In the genomic region with DNA sequence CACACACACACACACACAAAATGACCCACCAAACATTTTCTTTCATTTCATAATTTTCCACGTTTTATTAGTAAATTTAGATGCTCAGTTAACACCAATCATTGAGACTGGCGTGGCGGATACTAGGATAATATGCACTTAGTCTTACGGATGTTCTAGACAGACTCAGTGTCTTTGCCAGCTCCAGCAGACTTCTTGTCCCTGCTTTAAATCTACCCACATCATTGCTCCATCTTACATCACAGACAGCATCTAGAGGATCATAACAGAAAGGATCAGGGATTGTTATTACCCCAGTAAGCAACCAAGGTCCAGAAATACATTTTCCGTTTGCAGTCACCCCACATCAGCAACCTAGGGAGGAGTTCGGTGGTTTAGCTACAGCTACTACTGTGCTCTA, we compare ENCODE assay signal across 24 mouse cellular contexts.
A peak's percentile ranks its signal among the peaks of the same experiment; 100 is the strongest.
DNase-seq lines count a peak whose midpoint lies in the region; ATAC-seq and TF ChIP-seq lines count a peak whose summit lies in the region.
"Had no signal": no experiment of that assay in that cellular context is flagged by ENCODE, and none has a peak within 500 bp of the region (broad histone marks: within the 10 kb centered on the region; RNA-seq: fewer than 3 reads in every experiment).

No protein-coding gene starts in this region.

- TF ChIP-seq EP300 in heart, adult 2 months (IDR thresholded peaks at IDR 0.05; ENCODE audit: insufficient read depth, low read depth, low read length) = no peak

- H3K9ac ChIP-seq in embryonic facial prominence, embryonic 13.5 days = no peak overlapping the region
- no peak overlapping the region for H3K9ac ChIP-seq in heart, adult 2 months (ENCODE audit: low read depth, low read length)
- H3K9ac ChIP-seq in midbrain, embryonic 11.5 days (ENCODE audit: low read length) = no peak overlapping the region
- no peak overlapping the region for H3K9ac ChIP-seq in midbrain, postnatal 0 days (replicated peaks; ENCODE audit: low read length, poor library complexity, severe bottlenecking)
- H3K9ac ChIP-seq: embryonic facial prominence, embryonic 12.5 days; forebrain, embryonic 13.5 days; heart, embryonic 12.5 days; hindbrain, embryonic 12.5 days; hindbrain, embryonic 15.5 days had no signal

- H3K4me1 ChIP-seq in embryonic facial prominence, embryonic 13.5 days = peaks cover 18% of the 10 kb centered on the region
- H3K4me1 ChIP-seq in embryonic facial prominence, embryonic 10.5 days = peaks cover under 1% of the 10 kb centered on the region; the same call in 1 of the 2 replicates
- peaks cover 13% of the 10 kb centered on the region for H3K4me1 ChIP-seq in heart, adult 2 months (ENCODE audit: control insufficient read depth, insufficient read depth, low read length)
- no peaks in the 10 kb centered on the region for H3K4me1 ChIP-seq in midbrain, embryonic 11.5 days (ENCODE audit: control insufficient read depth, insufficient read depth, low read length)
- no peaks in the 10 kb centered on the region for H3K4me1 ChIP-seq in midbrain, postnatal 0 days (ENCODE audit: insufficient read depth, low read length)
- H3K4me1 ChIP-seq: embryonic facial prominence, embryonic 12.5 days; forebrain, embryonic 10.5 days; forebrain, embryonic 13.5 days; hindbrain, embryonic 12.5 days; hindbrain, embryonic 15.5 days had no signal

- no peak for DNase-seq in embryonic facial prominence, embryonic 10.5 days (ENCODE audit: low spot score)
- no peak for DNase-seq in heart, adult 2 months
- no peak for DNase-seq in heart, postnatal 14 days
- DNase-seq in midbrain, embryonic 11.5 days (ENCODE audit: low spot score, missing footprints) = peak; percentile 2
- no peak for DNase-seq in midbrain, postnatal 0 days (ENCODE audit: low spot score)
- no peak for DNase-seq in neural tube, embryonic 10.5 days (ENCODE audit: extremely low spot score, low spot score)
- DNase-seq: adrenal gland, postnatal 10 days; adrenal gland, postnatal 36 days; cerebellum, adult 18-20 months; cerebellum, adult 9-10 months; cerebellum, postnatal 14 days; gastrocnemius, postnatal 14 days had no signal

- H3K27ac ChIP-seq in embryonic facial prominence, embryonic 13.5 days = 0 out of 2 replicates have a peak overlapping the region, but pooled peaks have one; percentile 68
- H3K27ac ChIP-seq in embryonic facial prominence, embryonic 10.5 days (replicated peaks) = no peak overlapping the region
- H3K27ac ChIP-seq in heart, adult 2 months = peak overlapping the region; percentile 13; the same call in 1 of the 2 replicates
- no peak overlapping the region for H3K27ac ChIP-seq in midbrain, embryonic 11.5 days (ENCODE audit: low read depth, low read length)
- no peak overlapping the region for H3K27ac ChIP-seq in midbrain, postnatal 0 days (ENCODE audit: low read depth, low read length)
- H3K27ac ChIP-seq: embryonic facial prominence, embryonic 12.5 days; forebrain, embryonic 10.5 days; forebrain, embryonic 13.5 days; hindbrain, embryonic 12.5 days; hindbrain, embryonic 15.5 days had no signal

- intact Hi-C loops in heart, adult 2 months (cut with DNase I) = loop anchor here (10.0 kb wide), 1 partner anchor 336 kb away; no protein-coding TSS in a partner anchor
- intact Hi-C loops in heart, postnatal 14 days (cut with DNase I) = loop anchor here (10.0 kb wide), 1 partner anchor 136 kb away; no protein-coding TSS in a partner anchor

- no peak overlapping the region for H3K4me2 ChIP-seq in embryonic facial prominence, embryonic 13.5 days
- no peak overlapping the region for H3K4me2 ChIP-seq in midbrain, embryonic 11.5 days
- H3K4me2 ChIP-seq in midbrain, postnatal 0 days (ENCODE audit: low read depth, low read length, poor library complexity, severe bottlenecking) = no peak overlapping the region
- H3K4me2 ChIP-seq: embryonic facial prominence, embryonic 12.5 days; forebrain, embryonic 13.5 days; heart, embryonic 12.5 days; hindbrain, embryonic 12.5 days; hindbrain, embryonic 15.5 days had no signal

- H3K4me3 ChIP-seq in embryonic facial prominence, embryonic 13.5 days = no peak overlapping the region
- H3K4me3 ChIP-seq in embryonic facial prominence, embryonic 10.5 days = no peak overlapping the region
- no peak overlapping the region for H3K4me3 ChIP-seq in heart, adult 2 months
- no peak overlapping the region for H3K4me3 ChIP-seq in midbrain, embryonic 11.5 days (ENCODE audit: low read depth, low read length)
- no peak overlapping the region for H3K4me3 ChIP-seq in midbrain, postnatal 0 days (ENCODE audit: low read depth, low read length)
- H3K4me3 ChIP-seq: embryonic facial prominence, embryonic 12.5 days; forebrain, embryonic 10.5 days; forebrain, embryonic 13.5 days; heart, embryonic 12.5 days; hindbrain, embryonic 12.5 days; hindbrain, embryonic 15.5 days had no signal

- no peaks in the 10 kb centered on the region for H3K27me3 ChIP-seq in embryonic facial prominence, embryonic 13.5 days
- no peaks in the 10 kb centered on the region for H3K27me3 ChIP-seq in embryonic facial prominence, embryonic 10.5 days (replicated peaks; ENCODE audit: low read depth, poor library complexity, severe bottlenecking)
- H3K27me3 ChIP-seq in heart, adult 2 months (ENCODE audit: control insufficient read depth, insufficient read depth, low read length) = no peaks in the 10 kb centered on the region
- H3K27me3 ChIP-seq in midbrain, embryonic 11.5 days (ENCODE audit: control insufficient read depth, insufficient read depth, low read length) = no peaks in the 10 kb centered on the region
- H3K27me3 ChIP-seq in midbrain, postnatal 0 days (ENCODE audit: insufficient read depth, low read length) = no peaks in the 10 kb centered on the region
- H3K27me3 ChIP-seq: CH12.LX; embryonic facial prominence, embryonic 12.5 days; forebrain, embryonic 13.5 days; heart, embryonic 12.5 days; hindbrain, embryonic 12.5 days; hindbrain, embryonic 15.5 days; Patski had no signal

- no peaks in the 10 kb centered on the region; the same call in none of the 2 replicates for H3K79me2 ChIP-seq in heart, adult 2 months (replicated peaks; ENCODE audit: control insufficient read depth, insufficient read depth, low read length)

- H3K9me3 ChIP-seq in embryonic facial prominence, embryonic 13.5 days = no peaks in the 10 kb centered on the region
- no peaks in the 10 kb centered on the region for H3K9me3 ChIP-seq in embryonic facial prominence, embryonic 10.5 days
- no peaks in the 10 kb centered on the region for H3K9me3 ChIP-seq in midbrain, embryonic 11.5 days (ENCODE audit: control insufficient read depth, low read length)
- H3K9me3 ChIP-seq in midbrain, postnatal 0 days (ENCODE audit: low read length) = no peaks in the 10 kb centered on the region
- H3K9me3 ChIP-seq: embryonic facial prominence, embryonic 12.5 days; forebrain, embryonic 10.5 days; forebrain, embryonic 13.5 days; G1E; heart, embryonic 12.5 days; hindbrain, embryonic 12.5 days; hindbrain, embryonic 15.5 days had no signal

- H3K36me3 ChIP-seq in embryonic facial prominence, embryonic 13.5 days = peaks cover 37% of the 10 kb centered on the region
- peaks cover 36% of the 10 kb centered on the region for H3K36me3 ChIP-seq in embryonic facial prominence, embryonic 10.5 days (replicated peaks)
- H3K36me3 ChIP-seq in heart, adult 2 months (ENCODE audit: control insufficient read depth, insufficient read depth, low read length) = peaks cover 70% of the 10 kb centered on the region
- H3K36me3 ChIP-seq in midbrain, embryonic 11.5 days (ENCODE audit: control insufficient read depth, insufficient read depth, low read length) = no peaks in the 10 kb centered on the region
- no peaks in the 10 kb centered on the region for H3K36me3 ChIP-seq in midbrain, postnatal 0 days (ENCODE audit: insufficient read depth, low read length)
- H3K36me3 ChIP-seq: hindbrain, embryonic 15.5 days had no signal

- no peak for TF ChIP-seq POLR2A in heart, adult 2 months (IDR thresholded peaks at IDR 0.05; ENCODE audit: insufficient read depth, low read depth, low read length)

- ATAC-seq in embryonic facial prominence, embryonic 13.5 days (ENCODE audit: insufficient number of reproducible peaks, insufficient read depth, low FRiP score, low TSS enrichment, low read depth) = no peak
- no peak for ATAC-seq in midbrain, embryonic 11.5 days (ENCODE audit: low FRiP score)
- ATAC-seq in midbrain, postnatal 0 days (ENCODE audit: low FRiP score) = no peak
- ATAC-seq: forebrain, embryonic 13.5 days; forebrain, embryonic 16.5 days; intestine, postnatal 0 days; Patski had no signal

- TF ChIP-seq CTCF in heart, adult 2 months (IDR thresholded peaks at IDR 0.05) = no peak
- TF ChIP-seq CTCF in midbrain, postnatal 0 days (IDR thresholded peaks at IDR 0.05) = no peak

- 91% methylated on average over 6 of the region's 6 CpGs for WGBS in embryonic facial prominence, embryonic 13.5 days
- 92% methylated on average over 6 of the region's 6 CpGs for WGBS in embryonic facial prominence, embryonic 10.5 days
- WGBS in heart, adult 2 months = 78% methylated on average over 6 of the region's 6 CpGs
- WGBS in midbrain, embryonic 11.5 days = 93% methylated on average over 6 of the region's 6 CpGs
- WGBS in midbrain, postnatal 0 days = 95% methylated on average over 6 of the region's 6 CpGs

Comparison
In these comparisons a context has a peak if more than half of its experiments do, and no peak if none do; other contexts are left out.
1. H3K27ac ChIP-seq: peak in embryonic facial prominence, embryonic 13.5 days (single experiment) and heart, adult 2 months (single experiment); none in embryonic facial prominence, embryonic 10.5 days (single experiment), midbrain, embryonic 11.5 days (single experiment) and midbrain, postnatal 0 days (single experiment).